Comparison of ENCODE assay signal across 19 mouse cellular contexts in the genomic region with DNA sequence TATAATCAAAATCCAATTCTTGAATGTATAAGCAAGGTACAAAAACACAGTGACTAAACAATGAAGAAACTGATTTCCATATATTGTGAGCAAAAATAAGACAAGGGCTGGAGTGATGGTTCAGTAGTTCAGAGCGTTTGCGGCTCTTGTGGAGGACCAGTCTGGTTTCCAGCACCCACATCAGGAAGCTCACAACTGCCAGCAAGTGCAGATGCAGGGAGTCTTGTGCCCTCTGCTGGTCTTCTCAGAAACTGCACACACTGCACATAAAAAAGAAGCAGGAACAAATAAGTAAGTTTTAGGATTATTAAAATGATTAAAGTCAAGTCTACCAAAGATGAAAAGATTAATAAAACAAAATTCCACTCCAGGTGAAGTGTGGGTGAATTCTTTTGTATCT.
A peak's percentile ranks its signal among the peaks of the same experiment; 100 is the strongest.
DNase-seq lines count a peak whose midpoint lies in the region; ATAC-seq and TF ChIP-seq lines count a peak whose summit lies in the region.
"Had no signal": no experiment of that assay in that cellular context is flagged by ENCODE, and none has a peak within 500 bp of the region (broad histone marks: within the 10 kb centered on the region; RNA-seq: fewer than 3 reads in every experiment).

No protein-coding gene starts in this region.

- no peak overlapping the region for H3K4me2 ChIP-seq in hindbrain, embryonic 16.5 days (ENCODE audit: low read length)
- H3K4me2 ChIP-seq: forebrain, embryonic 13.5 days; heart, embryonic 15.5 days; hindbrain, embryonic 12.5 days; midbrain, embryonic 13.5 days had no signal

- POLR2A ChIA-PET in Patski (lab: Charles Lee): no interaction called here

- no peak overlapping the region for H3K4me3 ChIP-seq in layer of hippocampus, adult 2 months
- no peak overlapping the region for H3K4me3 ChIP-seq in testis, adult 2 months (ENCODE audit: control insufficient read depth, low read depth, low read length)
- no peak overlapping the region for H3K4me3 ChIP-seq in hindbrain, embryonic 16.5 days (ENCODE audit: low read length)
- H3K4me3 ChIP-seq in hindbrain, embryonic 10.5 days: no peak overlapping the region
- H3K4me3 ChIP-seq: forebrain, embryonic 13.5 days; heart, embryonic 15.5 days; hindbrain, embryonic 12.5 days; midbrain, embryonic 13.5 days had no signal

- DNase-seq in layer of hippocampus, adult 2 months (ENCODE audit: low spot score in 2 of 2): no peak
- no peak for DNase-seq in layer of hippocampus, postnatal 25 days (ENCODE audit: extremely low spot score in 1 of 2, low spot score in 1 of 2)
- DNase-seq in testis, postnatal 14 days (ENCODE audit: low spot score): no peak
- DNase-seq in Patski (ENCODE audit: low read depth, low spot score): no peak
- DNase-seq in hindbrain, embryonic 10.5 days (ENCODE audit: low spot score): no peak
- DNase-seq: adrenal gland, adult 8-10 months; cerebellum, adult 9-10 months; embryo, embryonic 11 days; heart, adult 11 months; kidney, adult 18-20 months; right cerebral cortex, adult 18-20 months; spleen, adult 18-20 months had no signal

- H3K4me1 ChIP-seq in testis, adult 2 months (ENCODE audit: control insufficient read depth, insufficient read depth, low read length): no peaks in the 10 kb centered on the region
- H3K4me1 ChIP-seq in hindbrain, embryonic 16.5 days (ENCODE audit: control insufficient read depth, insufficient read depth, low read depth, low read length): no peaks in the 10 kb centered on the region
- H3K4me1 ChIP-seq in hindbrain, embryonic 10.5 days (replicated peaks): no peaks in the 10 kb centered on the region
- H3K4me1 ChIP-seq: forebrain, embryonic 13.5 days; heart, embryonic 15.5 days; hindbrain, embryonic 12.5 days; midbrain, embryonic 13.5 days had no signal

- CTCF ChIA-PET in Patski (lab: Charles Lee): no interaction called here

- TF ChIP-seq CTCF in layer of hippocampus, adult 2 months (conservative IDR thresholded peaks at IDR 0.05): peak; percentile 58
- TF ChIP-seq CTCF in testis, adult 2 months (IDR thresholded peaks at IDR 0.05; ENCODE audit: control insufficient read depth, insufficient read depth, insufficient replicate concordance, low read depth, low read length): 0 out of 2 replicates have a peak, but pooled peaks have one; percentile 8
- peak; percentile 59 for TF ChIP-seq CTCF in Patski (IDR thresholded peaks at IDR 0.05)

- H3K27ac ChIP-seq in layer of hippocampus, adult 2 months: no peak overlapping the region
- H3K27ac ChIP-seq in testis, adult 2 months (ENCODE audit: control insufficient read depth, insufficient read depth, low read depth, low read length): no peak overlapping the region
- no peak overlapping the region for H3K27ac ChIP-seq in hindbrain, embryonic 16.5 days (ENCODE audit: low read depth, low read length)
- H3K27ac ChIP-seq in hindbrain, embryonic 10.5 days: no peak overlapping the region
- H3K27ac ChIP-seq: forebrain, embryonic 13.5 days; heart, embryonic 15.5 days; hindbrain, embryonic 12.5 days; midbrain, embryonic 13.5 days had no signal

- WGBS in hindbrain, embryonic 16.5 days: 95% methylated on average over 2 of the region's 2 CpGs
- 94% methylated on average over 2 of the region's 2 CpGs for WGBS in hindbrain, embryonic 10.5 days

- H3K9ac ChIP-seq in hindbrain, embryonic 16.5 days (ENCODE audit: low read depth, low read length): no peak overlapping the region
- H3K9ac ChIP-seq: forebrain, embryonic 13.5 days; heart, embryonic 15.5 days; hindbrain, embryonic 12.5 days; midbrain, embryonic 13.5 days had no signal

- peaks cover 6% of the 10 kb centered on the region for H3K9me3 ChIP-seq in hindbrain, embryonic 16.5 days (ENCODE audit: control insufficient read depth, low read length)
- H3K9me3 ChIP-seq in hindbrain, embryonic 10.5 days: peaks cover 27% of the 10 kb centered on the region

- no peak for ATAC-seq in Patski
- no peak for ATAC-seq in hindbrain, embryonic 16.5 days
- ATAC-seq: CD4-positive, CD25-positive, alpha-beta regulatory T cell, adult 4 months; forebrain, embryonic 13.5 days; midbrain, embryonic 13.5 days had no signal

- in situ Hi-C loops in Patski (cut with MboI; ENCODE audit: low pct_unique_long_range_greater_than_20kb): no loop called here

- no peaks in the 10 kb centered on the region for H3K36me3 ChIP-seq in testis, adult 2 months (ENCODE audit: control insufficient read depth, insufficient read depth, low read length)
- peaks cover 14% of the 10 kb centered on the region for H3K36me3 ChIP-seq in hindbrain, embryonic 16.5 days (ENCODE audit: control insufficient read depth, insufficient read depth, low read length)
- H3K36me3 ChIP-seq in hindbrain, embryonic 10.5 days: peaks cover 27% of the 10 kb centered on the region

- H3K27me3 ChIP-seq in testis, adult 2 months (ENCODE audit: control insufficient read depth, insufficient read depth, low read length): no peaks in the 10 kb centered on the region
- H3K27me3 ChIP-seq in Patski: no peaks in the 10 kb centered on the region
- no peaks in the 10 kb centered on the region for H3K27me3 ChIP-seq in hindbrain, embryonic 16.5 days (replicated peaks; ENCODE audit: control insufficient read depth, insufficient read depth, low read length)
- no peaks in the 10 kb centered on the region for H3K27me3 ChIP-seq in hindbrain, embryonic 10.5 days (ENCODE audit: insufficient read depth, poor library complexity, severe bottlenecking)
- H3K27me3 ChIP-seq: forebrain, embryonic 13.5 days; heart, embryonic 15.5 days; hindbrain, embryonic 12.5 days; midbrain, embryonic 13.5 days had no signal

- TF ChIP-seq POLR2A in testis, adult 2 months (IDR thresholded peaks at IDR 0.05; ENCODE audit: control insufficient read depth, low read depth, low read length): no peak

Comparison
In these comparisons a context has a peak if more than half of its experiments do, and no peak if none do; other contexts are left out.
1. CTCF ChIP-seq: peak in every context shown above with its lines; median percentile 59 in Patski; 58 in layer of hippocampus, adult 2 months; 8 in testis, adult 2 months.